Mouse (Mus musculus): ENCODE measurements around the gene Fmc1. TPM values are rescaled to one million over a fixed set of nuclear protein-coding genes. Genes with fewer than 3 reads are reported as not detected.

Fmc1 gene
- polyA plus RNA-seq, 1 experiment from 2014 or later = 249 TPM

DNA sequence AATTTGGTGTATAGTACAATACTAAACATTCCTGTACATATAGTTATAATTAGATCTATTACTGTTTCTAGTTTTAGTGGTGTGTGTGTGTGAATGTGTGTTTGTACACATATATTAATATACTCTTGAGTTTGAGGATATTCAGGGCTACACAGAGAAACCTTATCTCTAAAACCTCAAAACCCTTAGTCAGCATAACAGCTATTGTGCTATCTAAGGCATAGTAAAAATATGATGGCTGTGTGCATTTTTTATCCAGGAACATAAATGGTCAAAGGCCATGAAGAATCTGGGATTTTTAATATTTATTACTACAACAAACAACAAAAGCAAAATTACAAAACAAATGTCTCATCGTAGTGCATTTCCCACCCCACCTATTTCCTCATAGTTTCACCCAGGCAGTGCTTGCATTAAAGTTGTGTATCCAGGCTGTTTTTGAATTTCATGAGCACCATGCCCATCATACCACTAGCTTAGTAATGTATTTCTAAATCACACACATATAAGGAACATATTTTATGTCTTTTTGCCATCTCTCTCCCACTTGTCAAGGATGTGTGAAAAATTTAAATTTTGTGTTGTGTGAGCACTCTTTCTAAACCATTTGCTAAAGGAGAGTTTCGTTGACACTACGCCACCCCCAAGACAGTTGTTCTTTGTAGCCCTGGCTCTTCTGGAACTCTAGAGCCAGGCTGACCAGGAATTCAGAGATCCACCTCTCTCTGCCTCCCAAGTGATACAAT lies 47.0 kb downstream of the Fmc1 start:
- no peak overlapping the region for H3K4me2 ChIP-seq
- ATAC-seq (ENCODE audit: low FRiP score) = no peak
- 97% methylated on average over 3 of the region's 3 CpGs for WGBS

DNA sequence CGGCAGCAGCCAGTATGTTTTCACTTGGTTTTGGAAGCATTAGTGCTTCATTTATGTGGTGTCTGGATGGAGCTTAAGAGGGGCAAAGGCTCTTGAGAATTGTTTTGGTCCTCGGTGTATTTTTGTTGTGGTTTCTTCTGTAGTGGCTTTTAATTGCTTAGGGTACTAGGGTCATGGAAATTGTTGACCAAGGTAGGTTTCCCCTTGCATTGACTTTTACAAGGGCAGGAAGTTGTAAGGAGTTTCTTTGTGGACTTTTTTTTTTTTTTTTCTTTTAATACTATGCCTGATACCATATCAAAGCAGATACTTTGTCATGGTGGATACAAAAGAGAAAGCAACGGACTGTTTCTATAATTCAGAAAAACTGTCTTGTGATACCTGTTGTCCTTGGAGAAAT lies 48.4 kb downstream of the Fmc1 start:
- Histone ChIP-seq H3K4me2 (no peak overlapping the region), H3K9ac (replicated peaks) (no peak overlapping the region), H3K27ac (replicated peaks) (no peak overlapping the region), H3K27me3 (replicated peaks) (no peaks in the 10 kb centered on the region), H3K36me3 (peaks cover 30% of the 10 kb centered on the region), H3K4me1 (no peaks in the 10 kb centered on the region), H3K9me3 (replicated peaks) (no peaks in the 10 kb centered on the region), H3K4me3 (replicated peaks) (no peak overlapping the region)
- WGBS = 93% methylated on average over 3 of the region's 3 CpGs
- no peak for ATAC-seq (ENCODE audit: low FRiP score)

More for the DNA sequence above, 47.0 kb downstream of the Fmc1 start:
- Histone ChIP-seq H3K4me1 (no peaks in the 10 kb centered on the region), H3K36me3 (peaks cover 19% of the 10 kb centered on the region), H3K27me3 (replicated peaks) (no peaks in the 10 kb centered on the region), H3K9ac (replicated peaks) (no peak overlapping the region), H3K27ac (replicated peaks) (no peak overlapping the region), H3K4me3 (replicated peaks) (no peak overlapping the region), H3K9me3 (replicated peaks) (no peaks in the 10 kb centered on the region)

Small RNA genes within 50 kb of the gene (microRNA-seq; reads per million reads assigned to microRNA genes)
- not detected for gene Mir7670

Other genes with a start within 250 kb of the Fmc1 start
- gene Zc3hav1l, start 234.2 kb upstream of the Fmc1 start, polyA plus RNA-seq (2015; fragmentation: Nextera tagmentation; extraction: Ambion mirVana) = 6.1 and 7.1 TPM in 2 replicates
- gene Zc3hav1, start 178.9 kb upstream of the Fmc1 start, polyA plus RNA-seq (2015; fragmentation: Nextera tagmentation; extraction: Ambion mirVana) = 1.4 and 5.8 TPM in 2 replicates
- gene Ttc26, start 152.0 kb upstream of the Fmc1 start, polyA plus RNA-seq (2015; fragmentation: Nextera tagmentation; extraction: Ambion mirVana) = 4.5 and 4.8 TPM in 2 replicates
- gene Ubn2, start 99.6 kb upstream of the Fmc1 start, polyA plus RNA-seq (2015; fragmentation: Nextera tagmentation; extraction: Ambion mirVana) = 17.1 and 21.8 TPM in 2 replicates
- 42.1 and 48.2 TPM in 2 replicates for gene Luc7l2, start 17.8 kb downstream of the Fmc1 start, polyA plus RNA-seq (2015; fragmentation: Nextera tagmentation; extraction: Ambion mirVana)
- 0.14 and 0.24 TPM in 2 replicates for gene Klrg2, start 103.7 kb downstream of the Fmc1 start, polyA plus RNA-seq (2015; fragmentation: Nextera tagmentation; extraction: Ambion mirVana)
- 25.4 and 40.3 TPM in 2 replicates for gene Clec2l, start 129.6 kb downstream of the Fmc1 start, polyA plus RNA-seq (2015; fragmentation: Nextera tagmentation; extraction: Ambion mirVana)

All from neural tube, embryonic 15.5 days (tissue).